Mouse (Mus musculus) liver, adult (tissue): Measurements from ENCODE around the gene Cpm.

ENCODE experiments used
- GATA4 ChIP-seq: IDR thresholded peaks from 2 replicates; pipeline ENCODE4 v1.6.1; 2014; ENCODE audit warnings: mild to moderate bottlenecking, low read length; ENCODE audit not compliant: insufficient replicate concordance

The Cpm gene

GRCm38 (mm10) chr10:117674359-117675019 is 45.2 kb downstream of the Cpm start:
- no peak for TF ChIP-seq GATA4

- TF ChIP-seq GATA4 = no peak
Measured at GRCm38 (mm10) chr10:117675096-117676035, 46.1 kb downstream of the Cpm start.

- no peak for TF ChIP-seq GATA4
Measured at GRCm38 (mm10) chr10:117676036-117676643, 46.8 kb downstream of the Cpm start.

- peak; percentile 81 for TF ChIP-seq GATA4
Measured at GRCm38 (mm10) chr10:117676644-117677313, 47.5 kb downstream of the Cpm start.

GRCm38 (mm10) chr10:117677494-117678236 is 48.4 kb downstream of the Cpm start:
- TF ChIP-seq GATA4 = no peak

- TF ChIP-seq GATA4 = no peak
Measured at GRCm38 (mm10) chr10:117678357-117678756, 49.1 kb downstream of the Cpm start.

- no peak for TF ChIP-seq GATA4
Measured at GRCm38 (mm10) chr10:117679029-117679686, 49.9 kb downstream of the Cpm start.

GRCm38 (mm10) chr10:117679963-117680473 is 50.7 kb downstream of the Cpm start:
- TF ChIP-seq GATA4 = no peak

- no peak for TF ChIP-seq GATA4
Measured at GRCm38 (mm10) chr10:117680868-117681513, 51.7 kb downstream of the Cpm start.

- TF ChIP-seq GATA4 = no peak
Measured at GRCm38 (mm10) chr10:117681543-117681942, 52.2 kb downstream of the Cpm start.

GRCm38 (mm10) chr10:117681999-117682857 is 52.9 kb downstream of the Cpm start:
- TF ChIP-seq GATA4 = no peak

- no peak for TF ChIP-seq GATA4
Measured at GRCm38 (mm10) chr10:117682858-117683733, 53.8 kb downstream of the Cpm start.

- no peak for TF ChIP-seq GATA4
Measured at GRCm38 (mm10) chr10:117683734-117684037, 54.4 kb downstream of the Cpm start.
